Mouse (Mus musculus): ENCODE data around the gene Fez1.
A peak's percentile ranks its signal among the peaks of the same experiment; 100 is the strongest.

Gene Fez1

GRCm38 (mm10) chr9:36821644-36822000 is at the start of gene Fez1:
Fez1 (plus strand) TSS chr9:36821864.
- peak; percentile 75 for DNase-seq (ENCODE audit: low read depth, low spot score)

- no peak for DNase-seq (ENCODE audit: low read depth, low spot score)
These were observed 37.7 kb upstream of the Fez1 start for GRCm38 (mm10) chr9:36783921-36784320.

- DNase-seq (ENCODE audit: low read depth, low spot score) = no peak
These were observed 29.5 kb upstream of the Fez1 start for GRCm38 (mm10) chr9:36792191-36792590.

GRCm38 (mm10) chr9:36794487-36794886 is 27.2 kb upstream of the Fez1 start:
- DNase-seq (ENCODE audit: low read depth, low spot score) = peak; percentile 41

GRCm38 (mm10) chr9:36795556-36795955 is 26.1 kb upstream of the Fez1 start:
- DNase-seq (ENCODE audit: low read depth, low spot score) = no peak

GRCm38 (mm10) chr9:36796224-36796623 is 25.4 kb upstream of the Fez1 start:
- DNase-seq (ENCODE audit: low read depth, low spot score) = no peak

- DNase-seq (ENCODE audit: low read depth, low spot score) = peak; percentile 79
These were observed 24.7 kb upstream of the Fez1 start, which contains the start of gene Ei24 for GRCm38 (mm10) chr9:36796781-36797555. Ei24 (minus strand) TSS chr9:36797393.

- DNase-seq (ENCODE audit: low read depth, low spot score) = no peak
These were observed 19.7 kb upstream of the Fez1 start for GRCm38 (mm10) chr9:36801961-36802360.

GRCm38 (mm10) chr9:36802951-36803350 is 18.7 kb upstream of the Fez1 start:
- DNase-seq (ENCODE audit: low read depth, low spot score) = peak; percentile 35

GRCm38 (mm10) chr9:36803386-36803785 is 18.3 kb upstream of the Fez1 start:
- peak; percentile 58 for DNase-seq (ENCODE audit: low read depth, low spot score)

GRCm38 (mm10) chr9:36803926-36804325 is 17.7 kb upstream of the Fez1 start:
- DNase-seq (ENCODE audit: low read depth, low spot score) = no peak

GRCm38 (mm10) chr9:36805256-36805975 is 16.2 kb upstream of the Fez1 start:
- no peak for DNase-seq (ENCODE audit: low read depth, low spot score)

- DNase-seq (ENCODE audit: low read depth, low spot score) = no peak
These were observed 13.4 kb upstream of the Fez1 start for GRCm38 (mm10) chr9:36808126-36808785.

- DNase-seq (ENCODE audit: low read depth, low spot score) = peak; percentile 51
These were observed 7.2 kb upstream of the Fez1 start for GRCm38 (mm10) chr9:36814486-36814885.

GRCm38 (mm10) chr9:36818905-36819304 is 2.8 kb upstream of the Fez1 start:
- no peak for DNase-seq (ENCODE audit: low read depth, low spot score)

GRCm38 (mm10) chr9:36820969-36821643 is 558 bp upstream of the Fez1 start:
- DNase-seq (ENCODE audit: low read depth, low spot score) = no peak

GRCm38 (mm10) chr9:36822024-36822423 is 360 bp downstream of the Fez1 start:
- DNase-seq (ENCODE audit: low read depth, low spot score) = no peak

GRCm38 (mm10) chr9:36826612-36827363 is 5.1 kb downstream of the Fez1 start:
- DNase-seq (ENCODE audit: low read depth, low spot score) = no peak

- DNase-seq (ENCODE audit: low read depth, low spot score) = no peak
These were observed 9.7 kb downstream of the Fez1 start for GRCm38 (mm10) chr9:36831401-36831800.

- DNase-seq (ENCODE audit: low read depth, low spot score) = peak; percentile 81
These were observed 10.9 kb downstream of the Fez1 start for GRCm38 (mm10) chr9:36832529-36832928.

Data from ZHBTc4 (cell line).